Mouse (Mus musculus) intestine, embryonic 14.5 days (tissue): Measurements from ENCODE around the gene Gm11032. TPM values are rescaled to one million over a fixed set of nuclear protein-coding genes. Genes with fewer than 3 reads are reported as not detected.
"Not testable (repeated sequence)": the region's sequence is repeated elsewhere in the genome, so short reads cannot be mapped to it uniquely, and the experiment has no call there.

Experiments
- ATAC-seq: fragments of 200-750 bp; cut with Nextera tagmentation; replicated peaks from 2 replicates; pipeline ENCODE4 v1.8.0; 2017; ENCODE audit warnings: low read depth, moderate number of reproducible peaks, moderate TSS enrichment, moderate library complexity; ENCODE audit not compliant: low FRiP score, low TSS enrichment
- DNase-seq: peaks from one replicate; pipeline ENCODE4 v3.0.0-alpha.2; 2018; ENCODE audit warnings: low spot score
- H3K27ac ChIP-seq: fragments of 300-500 bp; sonication (generic); 2 replicates; pipeline ENCODE4 v1.5.1; 2014; ENCODE audit warnings: low read depth, mild to moderate bottlenecking, control low read depth
- H3K27me3 ChIP-seq: fragments of 300-500 bp; sonication (generic); replicated peaks from 2 replicates; pipeline ENCODE4 v1.6.1; 2014; ENCODE audit warnings: low read length, control low read depth; ENCODE audit not compliant: control insufficient read depth, insufficient read depth
- H3K36me3 ChIP-seq: fragments of 300-500 bp; sonication (generic); 2 replicates; pipeline ENCODE4 v1.6.1; 2014; ENCODE audit warnings: low read length, control low read depth; ENCODE audit not compliant: control insufficient read depth, insufficient read depth
- H3K4me1 ChIP-seq: fragments of 300-500 bp; sonication (generic); replicated peaks from 2 replicates; pipeline ENCODE4 v1.6.1; 2014; ENCODE audit warnings: low read length, control low read depth, mixed read lengths; ENCODE audit not compliant: control insufficient read depth, insufficient read depth
- H3K4me2 ChIP-seq: fragments of 300-500 bp; sonication (generic); 2 replicates; pipeline ENCODE4 v1.6.1; 2014; ENCODE audit warnings: low read length
- H3K4me3 ChIP-seq: fragments of 300-500 bp; sonication (generic); 2 replicates; pipeline ENCODE4 v1.5.1; 2014; ENCODE audit warnings: low read depth, low read length, control low read depth, mixed read lengths
- H3K9ac ChIP-seq: fragments of 300-500 bp; sonication (generic); 2 replicates; pipeline ENCODE4 v1.6.1; 2014; ENCODE audit warnings: mild to moderate bottlenecking, low read length
- H3K9me3 ChIP-seq: fragments of 300-500 bp; sonication (generic); 2 replicates; pipeline ENCODE4 v1.6.1; 2016; ENCODE audit warnings: low read length, control low read depth; ENCODE audit not compliant: control insufficient read depth
- WGBS: fragments of 180-500 bp; shearing (Covaris S2); extraction: QIAGEN DNeasy Blood & Tissue Kit; methylation state at CpG from one replicate; pipeline ENCODE4 v1.1.7; 2014; 5-methylcytosine and 5-hydroxymethylcytosine counted together
- polyA plus RNA-seq: library from polyadenylated mRNA; unstranded; fragments of >200 nt; fragmentation: Nextera tagmentation; extraction: Ambion mirVana; gene quantifications from 2 replicates; pipeline ENCODE4 v1.2.1, GENCODE M21; 2014

Gene Gm11032
- not detected in 2 replicates for polyA plus RNA-seq

GRCm38 (mm10) chr11:4620017-4620485, at the start of gene Gm11032:
TSS of gene Gm11032 (plus strand) at chr11:4620067.
- Histone ChIP-seq H3K27me3 (no peaks in the 10 kb centered on the region), H3K36me3 (no peaks in the 10 kb centered on the region), H3K4me2 (no peak within 1 kb of the TSS), H3K27ac (no peak within 1 kb of the TSS), H3K9ac (no peak within 1 kb of the TSS), H3K4me3 (no peak within 1 kb of the TSS), H3K4me1 (no peaks in the 10 kb centered on the region), H3K9me3 (no peaks in the 10 kb centered on the region)
- ATAC-seq (no peak), DNase-seq (no peak)
- WGBS = 71% methylated on average over 16 of the region's 16 CpGs

DNA sequence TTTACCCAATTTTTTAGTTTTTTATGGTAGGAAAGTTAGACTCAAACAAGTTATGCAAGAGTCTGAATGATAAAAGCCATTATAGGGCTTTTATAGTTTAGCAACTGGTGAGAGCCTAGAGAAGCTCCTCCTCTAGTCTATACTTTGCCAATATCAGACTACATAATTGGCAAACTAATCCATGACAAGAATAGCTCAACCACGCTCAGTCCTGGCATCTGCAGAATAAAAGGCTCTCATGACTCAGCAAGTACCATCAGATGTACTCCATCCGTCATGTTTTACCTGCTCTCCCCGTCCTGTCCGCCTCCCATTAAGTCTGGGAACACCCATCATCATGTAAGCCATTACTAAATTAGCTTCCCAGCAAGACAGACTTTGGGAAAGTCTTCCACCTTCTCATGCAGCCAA, 48.4 kb upstream of the Gm11032 start:
- Histone ChIP-seq H3K27ac (no peak overlapping the region), H3K4me2 (no peak overlapping the region), H3K27me3 (no peaks in the 10 kb centered on the region), H3K4me1 (peaks cover 10% of the 10 kb centered on the region), H3K9me3 (no peaks in the 10 kb centered on the region), H3K9ac (no peak overlapping the region), H3K36me3 (no peaks in the 10 kb centered on the region), H3K4me3 (no peak overlapping the region)
- ATAC-seq (no peak), DNase-seq (no peak)
- WGBS = 76% methylated on average over 4 of the region's 4 CpGs

DNA sequence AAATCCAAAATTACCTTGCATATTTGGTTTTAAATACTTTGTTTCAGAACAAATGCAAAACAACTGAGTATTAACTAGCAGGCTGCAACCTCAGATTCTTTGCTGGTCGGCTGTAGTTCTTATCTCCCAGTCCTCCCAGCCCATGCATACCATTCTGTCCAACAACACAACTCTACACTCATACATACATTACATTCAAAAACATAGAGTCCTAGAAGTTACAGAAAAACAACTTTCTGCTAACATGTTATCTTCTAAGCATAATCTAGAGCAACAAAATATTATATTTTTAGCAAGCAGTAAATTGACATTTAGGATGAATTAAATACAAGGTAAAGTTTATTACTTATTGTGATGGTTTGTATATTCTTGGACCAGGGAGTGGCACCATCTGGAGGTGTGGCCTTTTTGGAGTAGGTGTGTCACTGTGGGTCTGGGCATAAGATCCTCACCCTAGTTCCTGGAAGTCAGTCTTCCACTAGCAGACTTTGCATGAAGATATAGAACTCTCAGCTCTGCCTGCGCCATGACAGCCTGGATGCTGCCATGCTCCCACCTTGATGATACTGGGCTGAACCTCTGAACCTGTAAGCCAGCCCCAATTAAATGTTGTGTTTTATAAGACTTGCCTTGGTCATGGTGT, 43.7 kb upstream of the Gm11032 start:
- not testable (repeated sequence) for H3K9ac ChIP-seq, H3K27me3 ChIP-seq, DNase-seq, ATAC-seq, H3K4me2 ChIP-seq, H3K27ac ChIP-seq, H3K4me3 ChIP-seq, H3K9me3 ChIP-seq, H3K36me3 ChIP-seq
- 85% methylated on average over 2 of the region's 2 CpGs for WGBS
- H3K4me1 ChIP-seq = peaks cover 10% of the 10 kb centered on the region

GRCm38 (mm10) chr11:4577079-4577478, 42.8 kb upstream of the Gm11032 start:
- DNase-seq (no peak), ATAC-seq (no peak)
- Histone ChIP-seq H3K27me3 (no peaks in the 10 kb centered on the region), H3K9ac (no peak overlapping the region), H3K36me3 (no peaks in the 10 kb centered on the region), H3K4me1 (peaks cover 10% of the 10 kb centered on the region), H3K4me2 (no peak overlapping the region), H3K27ac (no peak overlapping the region), H3K4me3 (no peak overlapping the region), H3K9me3 (no peaks in the 10 kb centered on the region)
- 89% methylated on average over 2 of the region's 2 CpGs for WGBS

DNA sequence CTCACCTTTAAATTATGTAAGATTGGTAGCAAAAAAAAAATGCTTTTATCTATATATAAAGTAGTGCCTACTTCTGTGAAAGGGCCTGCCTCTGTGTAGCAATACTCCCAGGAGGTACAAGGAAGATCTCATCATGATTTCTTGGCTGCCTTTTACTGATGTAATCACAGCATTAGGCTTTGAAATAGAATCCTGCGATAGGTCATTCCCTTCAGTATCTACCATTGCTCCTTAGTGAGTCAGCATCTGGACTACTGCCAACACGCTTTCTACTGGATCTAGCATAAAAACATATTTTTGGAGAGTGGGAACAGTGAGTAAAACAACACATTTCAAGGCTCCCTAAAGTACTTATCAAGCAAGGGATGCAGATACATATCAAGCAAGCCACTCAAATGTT, 41.2 kb upstream of the Gm11032 start:
- Histone ChIP-seq H3K36me3 (no peaks in the 10 kb centered on the region), H3K9me3 (no peaks in the 10 kb centered on the region), H3K9ac (no peak overlapping the region), H3K4me1 (peaks cover 10% of the 10 kb centered on the region), H3K27me3 (no peaks in the 10 kb centered on the region), H3K4me2 (no peak overlapping the region), H3K4me3 (no peak overlapping the region), H3K27ac (no peak overlapping the region)
- ATAC-seq (no peak), DNase-seq (no peak)
- WGBS = 52% methylated on average over 2 of the region's 2 CpGs

DNA sequence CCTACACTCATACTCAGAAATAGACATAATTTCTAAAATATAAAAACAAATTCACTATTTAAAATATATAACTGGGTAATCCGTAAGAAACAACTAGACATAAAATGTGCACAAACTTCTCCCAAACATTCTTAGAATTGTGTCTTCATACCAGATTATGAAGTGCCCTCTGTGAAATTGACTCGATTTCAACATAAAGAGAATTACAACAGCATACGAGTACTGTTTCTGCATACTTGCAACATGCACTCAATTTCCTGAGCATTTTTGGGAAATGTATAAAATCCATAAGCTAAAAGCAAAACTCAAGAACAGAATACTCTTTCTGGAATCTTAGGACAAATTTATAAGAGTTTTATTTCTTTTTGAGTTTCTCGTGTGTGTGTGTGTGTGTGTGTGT, 28.1 kb upstream of the Gm11032 start:
- WGBS = 87% methylated on average over 4 of the region's 4 CpGs
- Histone ChIP-seq H3K27me3 (no peaks in the 10 kb centered on the region), H3K9me3 (no peaks in the 10 kb centered on the region), H3K4me3 (no peak overlapping the region), H3K9ac (no peak overlapping the region), H3K27ac (no peak overlapping the region), H3K4me2 (no peak overlapping the region), H3K4me1 (peaks cover 7% of the 10 kb centered on the region), H3K36me3 (0 out of 2 replicates have a peak, but pooled peaks cover 5% of the 10 kb centered on the region)
- DNase-seq (no peak), ATAC-seq (no peak)

DNA sequence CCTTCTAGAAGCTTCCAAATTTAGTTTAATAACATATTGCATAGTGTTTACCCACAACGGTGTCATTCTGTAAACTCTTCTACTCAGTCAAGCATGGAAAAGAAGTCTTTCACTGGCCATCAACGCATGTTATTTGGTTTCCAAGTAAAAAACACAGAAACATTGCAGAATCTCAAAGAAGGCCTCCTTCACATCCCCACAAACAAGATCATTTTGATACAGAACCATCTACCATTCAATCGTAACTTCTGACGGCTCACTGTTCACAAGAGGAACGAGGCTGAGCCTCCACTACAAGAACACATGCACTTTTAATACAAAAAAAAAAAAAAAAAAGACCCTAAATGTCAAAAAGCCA, 26.4 kb upstream of the Gm11032 start:
- H3K9ac ChIP-seq = peak overlapping the region; percentile 94

GRCm38 (mm10) chr11:4593849-4594607, 25.8 kb upstream of the Gm11032 start:
- DNase-seq (peak; percentile 85), ATAC-seq (peak; percentile 89)
- H3K27me3 ChIP-seq = no peaks in the 10 kb centered on the region
- H3K4me3 ChIP-seq = peak overlapping the region; percentile 94
- peaks cover 7% of the 10 kb centered on the region for H3K4me1 ChIP-seq
- peak overlapping the region; percentile 90 for H3K27ac ChIP-seq
- under 1% methylated on average over 45 of the region's 45 CpGs for WGBS
- no peaks in the 10 kb centered on the region for H3K9me3 ChIP-seq
- peak overlapping the region; percentile 63 for H3K4me2 ChIP-seq
- H3K36me3 ChIP-seq = no peaks in the 10 kb centered on the region
- H3K9ac ChIP-seq = peak overlapping the region; percentile 94

More for the DNA sequence above, 26.4 kb upstream of the Gm11032 start:
- Histone ChIP-seq H3K9me3 (no peaks in the 10 kb centered on the region), H3K27me3 (no peaks in the 10 kb centered on the region), H3K4me3 (peak overlapping the region; percentile 94), H3K4me1 (peaks cover 7% of the 10 kb centered on the region), H3K4me2 (peak overlapping the region; percentile 63), H3K27ac (no peak overlapping the region; the same call in 1 of the 2 replicates), H3K36me3 (no peaks in the 10 kb centered on the region)
- WGBS = 34% methylated on average over 5 of the region's 5 CpGs
- ATAC-seq (no peak), DNase-seq (no peak)
